ENCODE assay signal across 24 mouse cellular contexts in genomic region chr9:16274130-16274529, GRCm38 (mm10).
DNase-seq lines count a peak whose midpoint lies in the region; ATAC-seq lines count a peak whose summit lies in the region.
"Had no signal": no experiment of that assay in that cellular context is flagged by ENCODE, and none has a peak within 500 bp of the region (broad histone marks: within the 10 kb centered on the region; RNA-seq: fewer than 3 reads in every experiment).

No protein-coding gene starts in this region.

- no peak overlapping the region for H3K4me2 ChIP-seq in hindbrain, embryonic 13.5 days
- no peak overlapping the region for H3K4me2 ChIP-seq in hindbrain, embryonic 12.5 days (replicated peaks)
- H3K4me2 ChIP-seq in midbrain, embryonic 13.5 days (replicated peaks): no peak overlapping the region
- no peak overlapping the region for H3K4me2 ChIP-seq in midbrain, embryonic 14.5 days (ENCODE audit: low read length)
- H3K4me2 ChIP-seq in neural tube, embryonic 14.5 days (ENCODE audit: low read depth, low read length): no peak overlapping the region
- no peak overlapping the region for H3K4me2 ChIP-seq in neural tube, embryonic 15.5 days
- H3K4me2 ChIP-seq: embryonic facial prominence, embryonic 12.5 days; embryonic facial prominence, embryonic 15.5 days; forebrain, embryonic 13.5 days; heart, embryonic 12.5 days; heart, embryonic 15.5 days; intestine, embryonic 15.5 days had no signal

- no peaks in the 10 kb centered on the region for H3K36me3 ChIP-seq in hindbrain, embryonic 13.5 days
- no peaks in the 10 kb centered on the region for H3K36me3 ChIP-seq in hindbrain, embryonic 12.5 days
- H3K36me3 ChIP-seq in midbrain, embryonic 13.5 days: no peaks in the 10 kb centered on the region
- H3K36me3 ChIP-seq in midbrain, embryonic 14.5 days (ENCODE audit: control insufficient read depth, insufficient read depth, low read length): no peaks in the 10 kb centered on the region
- H3K36me3 ChIP-seq in neural tube, embryonic 14.5 days (ENCODE audit: control insufficient read depth, insufficient read depth, low read length): no peaks in the 10 kb centered on the region
- H3K36me3 ChIP-seq in neural tube, embryonic 15.5 days: no peaks in the 10 kb centered on the region
- H3K36me3 ChIP-seq: embryonic facial prominence, embryonic 12.5 days; embryonic facial prominence, embryonic 15.5 days; heart, embryonic 12.5 days; heart, embryonic 15.5 days; hindbrain, embryonic 10.5 days; intestine, embryonic 15.5 days had no signal

- peak overlapping the region; percentile 65; the same call in 1 of the 2 replicates for H3K27ac ChIP-seq in hindbrain, embryonic 13.5 days
- H3K27ac ChIP-seq in hindbrain, embryonic 12.5 days: no peak overlapping the region
- 0 out of 2 replicates have a peak overlapping the region, but pooled peaks have one; percentile 5 for H3K27ac ChIP-seq in midbrain, embryonic 13.5 days
- H3K27ac ChIP-seq in midbrain, embryonic 14.5 days (replicated peaks; ENCODE audit: low read depth, low read length): no peak overlapping the region
- no peak overlapping the region; the same call in 1 of the 2 replicates for H3K27ac ChIP-seq in neural tube, embryonic 14.5 days (ENCODE audit: low read depth, low read length)
- no peak overlapping the region; the same call in 1 of the 2 replicates for H3K27ac ChIP-seq in neural tube, embryonic 15.5 days (replicated peaks)
- H3K27ac ChIP-seq: embryonic facial prominence, embryonic 12.5 days; embryonic facial prominence, embryonic 15.5 days; forebrain, embryonic 13.5 days; heart, embryonic 15.5 days; hindbrain, embryonic 10.5 days; intestine, embryonic 15.5 days had no signal

- 70% methylated on average over 4 of the region's 4 CpGs for WGBS in hindbrain, embryonic 13.5 days
- WGBS in hindbrain, embryonic 12.5 days: 82% methylated on average over 4 of the region's 4 CpGs
- 86% methylated on average over 4 of the region's 4 CpGs for WGBS in midbrain, embryonic 13.5 days
- whole genome bisulfite sequencing in midbrain, embryonic 14.5 days: 84% methylated on average over 4 of the region's 4 CpGs
- WGBS in neural tube, embryonic 14.5 days: 45% methylated on average over 4 of the region's 4 CpGs
- 38% methylated on average over 4 of the region's 4 CpGs for WGBS in neural tube, embryonic 15.5 days

- H3K9ac ChIP-seq in hindbrain, embryonic 13.5 days: no peak overlapping the region
- no peak overlapping the region for H3K9ac ChIP-seq in hindbrain, embryonic 12.5 days
- H3K9ac ChIP-seq in midbrain, embryonic 13.5 days (replicated peaks): no peak overlapping the region
- no peak overlapping the region for H3K9ac ChIP-seq in midbrain, embryonic 14.5 days (replicated peaks; ENCODE audit: low read length)
- no peak overlapping the region for H3K9ac ChIP-seq in neural tube, embryonic 14.5 days (replicated peaks; ENCODE audit: low read depth, low read length)
- no peak overlapping the region for H3K9ac ChIP-seq in neural tube, embryonic 15.5 days (replicated peaks)
- H3K9ac ChIP-seq: embryonic facial prominence, embryonic 12.5 days; embryonic facial prominence, embryonic 15.5 days; forebrain, embryonic 13.5 days; heart, embryonic 12.5 days; heart, embryonic 15.5 days; intestine, embryonic 15.5 days had no signal

- DNase-seq in midbrain, embryonic 14.5 days: no peak
- DNase-seq: adrenal gland, adult 2 months; adrenal gland, postnatal 14 days; cerebellum, adult 11 months; cerebellum, adult 2 months; cerebellum, adult 9-11 months; cerebellum, postnatal 25 days; gastrocnemius, postnatal 25 days; heart, adult 18-20 months; heart, postnatal 10 days; heart, postnatal 36 days had no signal

- no peaks in the 10 kb centered on the region for H3K27me3 ChIP-seq in hindbrain, embryonic 13.5 days
- no peaks in the 10 kb centered on the region for H3K27me3 ChIP-seq in hindbrain, embryonic 12.5 days
- no peaks in the 10 kb centered on the region for H3K27me3 ChIP-seq in midbrain, embryonic 13.5 days
- no peaks in the 10 kb centered on the region for H3K27me3 ChIP-seq in midbrain, embryonic 14.5 days (ENCODE audit: control insufficient read depth, insufficient read depth, low read length)
- no peaks in the 10 kb centered on the region for H3K27me3 ChIP-seq in neural tube, embryonic 14.5 days (ENCODE audit: control insufficient read depth, insufficient read depth, low read length)
- H3K27me3 ChIP-seq in neural tube, embryonic 15.5 days (replicated peaks): no peaks in the 10 kb centered on the region
- H3K27me3 ChIP-seq: embryonic facial prominence, embryonic 12.5 days; embryonic facial prominence, embryonic 15.5 days; forebrain, embryonic 13.5 days; heart, embryonic 12.5 days; heart, embryonic 15.5 days; intestine, embryonic 15.5 days had no signal

- no peaks in the 10 kb centered on the region for H3K9me3 ChIP-seq in hindbrain, embryonic 13.5 days
- H3K9me3 ChIP-seq in hindbrain, embryonic 12.5 days (replicated peaks): no peaks in the 10 kb centered on the region
- H3K9me3 ChIP-seq in midbrain, embryonic 13.5 days: no peaks in the 10 kb centered on the region
- H3K9me3 ChIP-seq in midbrain, embryonic 14.5 days (ENCODE audit: control insufficient read depth, low read length): no peaks in the 10 kb centered on the region
- H3K9me3 ChIP-seq in neural tube, embryonic 14.5 days (ENCODE audit: control insufficient read depth, low read length): no peaks in the 10 kb centered on the region
- H3K9me3 ChIP-seq in neural tube, embryonic 15.5 days (replicated peaks): no peaks in the 10 kb centered on the region
- H3K9me3 ChIP-seq: embryonic facial prominence, embryonic 12.5 days; embryonic facial prominence, embryonic 15.5 days; forebrain, embryonic 13.5 days; heart, embryonic 12.5 days; heart, embryonic 15.5 days; hindbrain, embryonic 10.5 days; intestine, embryonic 15.5 days had no signal

- H3K4me1 ChIP-seq in hindbrain, embryonic 13.5 days (replicated peaks): peaks cover 17% of the 10 kb centered on the region; the same call in 1 of the 2 replicates
- no peaks in the 10 kb centered on the region for H3K4me1 ChIP-seq in hindbrain, embryonic 12.5 days
- H3K4me1 ChIP-seq in midbrain, embryonic 13.5 days (replicated peaks): no peaks in the 10 kb centered on the region
- no peaks in the 10 kb centered on the region for H3K4me1 ChIP-seq in midbrain, embryonic 14.5 days (ENCODE audit: control insufficient read depth, insufficient read depth, low read length)
- H3K4me1 ChIP-seq in neural tube, embryonic 14.5 days (ENCODE audit: control insufficient read depth, insufficient read depth, low read length): peaks cover 6% of the 10 kb centered on the region; the same call in 1 of the 2 replicates
- peaks cover 16% of the 10 kb centered on the region for H3K4me1 ChIP-seq in neural tube, embryonic 15.5 days
- H3K4me1 ChIP-seq: embryonic facial prominence, embryonic 12.5 days; embryonic facial prominence, embryonic 15.5 days; forebrain, embryonic 13.5 days; heart, embryonic 12.5 days; heart, embryonic 15.5 days; hindbrain, embryonic 10.5 days; intestine, embryonic 15.5 days had no signal

- no peak for ATAC-seq in hindbrain, embryonic 13.5 days (ENCODE audit: low FRiP score)
- ATAC-seq in hindbrain, embryonic 12.5 days (ENCODE audit: low FRiP score): no peak
- ATAC-seq in midbrain, embryonic 13.5 days: no peak
- no peak for ATAC-seq in midbrain, embryonic 14.5 days (ENCODE audit: low FRiP score, low TSS enrichment)
- ATAC-seq in neural tube, embryonic 14.5 days (ENCODE audit: low read depth): peak; percentile 50; the same call in 1 of the 2 replicates
- ATAC-seq in neural tube, embryonic 15.5 days (ENCODE audit: low FRiP score): peak; percentile 54; the same call in 1 of the 2 replicates
- ATAC-seq: CD4-positive, CD25-positive, alpha-beta regulatory T cell, adult 4 months; forebrain, embryonic 13.5 days; intestine, embryonic 15.5 days had no signal

- no peak overlapping the region for H3K4me3 ChIP-seq in hindbrain, embryonic 13.5 days
- no peak overlapping the region for H3K4me3 ChIP-seq in hindbrain, embryonic 12.5 days
- H3K4me3 ChIP-seq in midbrain, embryonic 13.5 days (replicated peaks): no peak overlapping the region
- H3K4me3 ChIP-seq in midbrain, embryonic 14.5 days (replicated peaks; ENCODE audit: low read depth, low read length): no peak overlapping the region
- no peak overlapping the region for H3K4me3 ChIP-seq in neural tube, embryonic 14.5 days (ENCODE audit: low read depth, low read length)
- no peak overlapping the region for H3K4me3 ChIP-seq in neural tube, embryonic 15.5 days (replicated peaks)
- H3K4me3 ChIP-seq: embryonic facial prominence, embryonic 12.5 days; embryonic facial prominence, embryonic 15.5 days; forebrain, embryonic 13.5 days; heart, embryonic 12.5 days; heart, embryonic 15.5 days; hindbrain, embryonic 10.5 days; intestine, embryonic 15.5 days had no signal

Comparison
In these comparisons a context has a peak if more than half of its experiments do, and no peak if none do; other contexts are left out.
1. H3K27ac ChIP-seq: peak in hindbrain, embryonic 13.5 days (single experiment) and midbrain, embryonic 13.5 days (single experiment); none in hindbrain, embryonic 12.5 days (single experiment), midbrain, embryonic 14.5 days (single experiment), neural tube, embryonic 14.5 days (single experiment) and neural tube, embryonic 15.5 days (single experiment).
2. ATAC-seq: peak in neural tube, embryonic 14.5 days (single experiment) and neural tube, embryonic 15.5 days (single experiment); none in hindbrain, embryonic 13.5 days (single experiment), hindbrain, embryonic 12.5 days (single experiment), midbrain, embryonic 13.5 days (single experiment) and midbrain, embryonic 14.5 days (single experiment).